Mouse (Mus musculus) thymus, adult 2 months (tissue): ENCODE results near the gene Macf1.

Source experiments
- CTCF ChIP-seq: fragments of 200-500 bp; IDR thresholded peaks from 2 replicates; pipeline ENCODE4 v1.5.1; 2012; ENCODE audit warnings: mild to moderate bottlenecking, control low read depth, low read length, moderate library complexity, borderline replicate concordance; ENCODE audit not compliant: control insufficient read depth, poor library complexity, insufficient read depth; ENCODE audit errors: extremely low read depth
- POLR2A ChIP-seq: fragments of 200-500 bp; IDR thresholded peaks from 2 replicates; pipeline ENCODE4 v1.6.1; 2012; ENCODE audit warnings: mild to moderate bottlenecking, low read length, control low read depth, moderate library complexity; ENCODE audit not compliant: control insufficient read depth, poor library complexity, insufficient read depth; ENCODE audit errors: extremely low read depth

DNA sequence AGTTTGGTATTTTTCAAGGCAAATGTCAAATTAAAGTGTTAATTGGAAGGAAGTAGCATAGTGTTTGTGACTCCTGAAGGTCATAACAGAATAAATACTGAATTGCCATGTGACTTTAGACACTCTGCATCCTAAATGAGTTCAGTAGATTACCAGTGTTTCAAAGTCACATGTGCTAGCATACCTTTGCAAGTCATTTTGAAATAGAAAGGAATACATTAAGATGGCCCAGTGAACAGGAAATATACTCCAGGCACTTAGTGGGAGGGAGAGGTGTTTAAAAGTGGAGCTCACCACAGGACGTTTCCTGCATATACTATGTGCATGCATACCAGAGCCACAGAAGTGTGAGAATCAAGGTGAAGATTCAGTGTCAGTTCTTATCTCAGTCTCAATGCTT is 174.0 kb downstream of the Macf1 start:
- TF ChIP-seq CTCF, result no peak
- no peak for TF ChIP-seq POLR2A
